Mouse (Mus musculus) heart, postnatal 0 days (tissue): Measurements from ENCODE around the gene Sdf4. TPM values are rescaled to one million over a fixed set of nuclear protein-coding genes. Genes with fewer than 3 reads are reported as not detected.

Experiments used
- ATAC-seq: fragments of 200-750 bp; cut with Nextera tagmentation; 2 replicates; pipeline ENCODE4 v1.8.0; 2017; ENCODE audit warnings: low read depth, moderate number of reproducible peaks, moderate library complexity; ENCODE audit not compliant: insufficient read depth
- DNase-seq: peaks from one replicate; pipeline ENCODE4 v3.0.0-alpha.2; 2016; ENCODE audit warnings: low spot score
- H3K27ac ChIP-seq: fragments of 300-500 bp; sonication (generic); 2 replicates; pipeline ENCODE4 v1.5.1; 2014; ENCODE audit warnings: low read depth, mild to moderate bottlenecking
- H3K27me3 ChIP-seq: fragments of 300-500 bp; sonication (generic); 2 replicates; pipeline ENCODE4 v1.6.1; 2014; ENCODE audit warnings: low read length, mixed read lengths; ENCODE audit not compliant: control insufficient read depth, insufficient read depth
- H3K36me3 ChIP-seq: fragments of 300-500 bp; sonication (generic); replicated peaks from 2 replicates; pipeline ENCODE4 v1.6.1; 2014; ENCODE audit warnings: low read length, mixed read lengths; ENCODE audit not compliant: control insufficient read depth, insufficient read depth
- H3K4me1 ChIP-seq: fragments of 300-500 bp; sonication (generic); 2 replicates; pipeline ENCODE4 v1.6.1; 2014; ENCODE audit warnings: antibody characterized with exemption; ENCODE audit not compliant: control insufficient read depth, insufficient read depth
- H3K4me2 ChIP-seq: fragments of 300-500 bp; sonication (generic); 2 replicates; pipeline ENCODE4 v1.6.1; 2014; ENCODE audit warnings: low read depth, mild to moderate bottlenecking, low read length, moderate library complexity
- H3K4me3 ChIP-seq: fragments of 300-500 bp; sonication (generic); 2 replicates; pipeline ENCODE4 v1.5.1; 2014; ENCODE audit warnings: low read depth, low read length
- H3K9ac ChIP-seq: fragments of 300-500 bp; sonication (generic); replicated peaks from 2 replicates; pipeline ENCODE4 v1.6.1; 2014; ENCODE audit warnings: low read depth, low read length, mixed read lengths
- H3K9me3 ChIP-seq: fragments of 300-500 bp; sonication (generic); replicated peaks from 2 replicates; pipeline ENCODE4 v1.6.1; 2016; ENCODE audit warnings: low read length; ENCODE audit not compliant: control insufficient read depth
- CTCF ChIP-seq: IDR thresholded peaks from 2 replicates; pipeline ENCODE4 v1.5.1; 2016; ENCODE audit warnings: antibody characterized with exemption, control low read depth, low read depth
- EP300 ChIP-seq: IDR thresholded peaks from 2 replicates; pipeline ENCODE4 v1.6.1; 2016; ENCODE audit warnings: antibody characterized with exemption, low read depth
- WGBS: fragments of 180-500 bp; shearing (Covaris S2); extraction: QIAGEN DNeasy Blood & Tissue Kit; methylation state at CpG from one replicate; pipeline ENCODE4 v1.1.7; 2014; 5-methylcytosine and 5-hydroxymethylcytosine counted together
- polyA plus RNA-seq: library from polyadenylated mRNA; unstranded; fragments of >200 nt; fragmentation: Nextera tagmentation; extraction: Ambion mirVana; gene quantifications from 2 replicates; pipeline ENCODE4 v1.2.1, GENCODE M21; 2015
- total RNA-seq: library from RNA; depleted of rRNA; stranded (reverse); fragments of >200 nt; gene quantifications from 2 replicates; pipeline ENCODE4 v1.2.3, GENCODE M21; 2014; ENCODE audit warnings: low replicate concordance

Gene Sdf4
- total and polyA plus RNA-seq, 2 experiments from 2014 or later = 105 to 114 TPM

GRCm38 (mm10) chr4:155955491-155955890, 37.2 kb upstream of the Sdf4 start:
- H3K4me1 ChIP-seq = no peaks in the 10 kb centered on the region
- no peak overlapping the region for H3K4me3 ChIP-seq
- no peaks in the 10 kb centered on the region for H3K27me3 ChIP-seq
- no peak overlapping the region for H3K27ac ChIP-seq
- ATAC-seq (no peak), DNase-seq (no peak)
- peaks cover 77% of the 10 kb centered on the region for H3K36me3 ChIP-seq
- no peak overlapping the region for H3K9ac ChIP-seq
- H3K4me2 ChIP-seq = no peak overlapping the region
- H3K9me3 ChIP-seq = no peaks in the 10 kb centered on the region
- WGBS = 87% methylated on average over 6 of the region's 6 CpGs
- TF ChIP-seq CTCF (no peak), EP300 (no peak)

DNA sequence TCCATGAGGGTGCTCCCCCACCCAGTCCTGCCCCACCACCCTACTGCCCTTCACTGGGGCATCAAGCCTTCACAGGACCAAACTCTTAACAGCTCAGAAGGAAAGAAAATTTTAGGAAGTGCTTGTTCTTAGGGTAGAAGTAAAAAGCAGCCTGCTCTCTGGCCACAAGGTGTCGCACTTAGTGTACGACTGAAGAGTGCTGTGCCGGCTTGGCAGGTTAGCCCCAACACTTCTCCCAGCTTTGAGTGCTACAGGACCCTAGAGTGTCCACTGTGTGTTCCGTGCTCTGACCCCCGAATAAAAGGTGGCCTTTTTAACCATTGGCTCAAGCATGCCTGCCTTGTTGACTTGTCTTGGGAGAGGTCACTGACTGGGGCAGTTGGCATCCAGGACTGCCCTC, 33.4 kb upstream of the Sdf4 start:
- TF ChIP-seq CTCF (peak; percentile 78), EP300 (no peak)
- Histone ChIP-seq H3K36me3 (peaks cover 41% of the 10 kb centered on the region), H3K4me1 (0 out of 2 replicates have a peak, but pooled peaks cover 5% of the 10 kb centered on the region), H3K4me2 (no peak overlapping the region), H3K9me3 (no peaks in the 10 kb centered on the region), H3K4me3 (no peak overlapping the region), H3K27ac (no peak overlapping the region), H3K9ac (no peak overlapping the region), H3K27me3 (no peaks in the 10 kb centered on the region)
- 5% methylated on average over 5 of the region's 5 CpGs for WGBS
- DNase-seq (peak; percentile 83), ATAC-seq (peak; percentile 68; the same call in 1 of the 2 replicates)

DNA sequence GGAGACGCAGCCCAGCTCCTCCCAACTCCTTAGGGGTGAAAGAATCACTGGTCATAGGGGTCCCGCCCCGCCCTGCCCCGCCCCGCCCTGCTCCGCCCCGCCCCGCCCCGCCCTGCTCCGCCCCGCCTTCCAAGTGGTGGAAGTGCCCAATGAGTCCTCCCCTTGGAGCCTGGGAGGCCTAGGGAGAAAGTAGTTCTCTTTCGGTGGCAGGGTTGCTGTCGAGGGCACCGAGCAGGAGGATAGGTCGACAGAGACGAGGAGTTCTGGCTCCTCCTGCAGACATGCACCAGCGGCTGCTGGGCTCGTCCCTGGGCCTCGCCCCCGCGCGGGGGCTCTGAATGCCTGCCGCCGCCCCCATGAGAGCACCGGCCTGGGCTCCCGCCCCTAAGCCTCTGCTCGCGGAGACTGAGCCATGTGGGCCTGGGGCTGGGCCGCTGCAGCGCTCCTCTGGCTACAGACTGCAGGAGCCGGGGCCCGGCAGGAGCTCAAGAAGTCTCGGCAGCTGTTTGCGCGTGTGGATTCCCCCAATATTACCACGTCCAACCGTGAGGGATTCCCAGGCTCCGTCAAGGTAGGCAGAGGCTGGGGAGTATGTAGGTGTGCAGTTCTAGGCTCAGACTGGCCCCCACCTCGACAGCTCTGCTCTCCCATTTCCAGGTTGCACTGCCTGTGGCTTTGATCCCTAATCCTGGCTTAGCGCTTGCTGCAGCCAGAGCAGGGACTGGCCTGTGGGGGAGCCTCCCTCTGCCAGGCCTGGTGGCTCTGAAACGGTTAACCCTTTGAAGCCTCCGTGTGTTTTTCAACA, 30.3 kb upstream of the Sdf4 start, which contains the start of gene C1qtnf12:
TSS of gene C1qtnf12 (plus strand) at position 152 of the 805 bp plus-strand sequence.
- ATAC-seq (peak; percentile 80), DNase-seq (peak; percentile 30)
- TF ChIP-seq EP300 (no peak), CTCF (no peak)
- no peaks in the 10 kb centered on the region for H3K27me3 ChIP-seq
- H3K4me2 ChIP-seq = peak within 1 kb of the TSS; percentile 87
- H3K9me3 ChIP-seq = no peaks in the 10 kb centered on the region
- H3K27ac ChIP-seq = no peak within 1 kb of the TSS
- peaks cover 21% of the 10 kb centered on the region for H3K36me3 ChIP-seq
- H3K4me1 ChIP-seq = 0 out of 2 replicates have a peak, but pooled peaks cover 5% of the 10 kb centered on the region
- H3K9ac ChIP-seq = peak within 1 kb of the TSS; percentile 57
- 2% methylated on average over 37 of the region's 42 CpGs for WGBS
- H3K4me3 ChIP-seq = peak within 1 kb of the TSS; percentile 61

GRCm38 (mm10) chr4:155963106-155963505, 29.6 kb upstream of the Sdf4 start:
- 0 out of 2 replicates have a peak, but pooled peaks cover 5% of the 10 kb centered on the region for H3K4me1 ChIP-seq
- H3K27me3 ChIP-seq = no peaks in the 10 kb centered on the region
- H3K36me3 ChIP-seq = peaks cover 14% of the 10 kb centered on the region
- H3K4me3 ChIP-seq = peak overlapping the region; percentile 61; the same call in 1 of the 2 replicates
- no peaks in the 10 kb centered on the region for H3K9me3 ChIP-seq
- ATAC-seq (no peak), DNase-seq (no peak)
- 59% methylated on average over 7 of the region's 7 CpGs for WGBS
- TF ChIP-seq EP300 (no peak), CTCF (no peak)
- H3K9ac ChIP-seq = peak overlapping the region; percentile 57; the same call in 1 of the 2 replicates
- no peak overlapping the region for H3K27ac ChIP-seq
- H3K4me2 ChIP-seq = peak overlapping the region; percentile 87

DNA sequence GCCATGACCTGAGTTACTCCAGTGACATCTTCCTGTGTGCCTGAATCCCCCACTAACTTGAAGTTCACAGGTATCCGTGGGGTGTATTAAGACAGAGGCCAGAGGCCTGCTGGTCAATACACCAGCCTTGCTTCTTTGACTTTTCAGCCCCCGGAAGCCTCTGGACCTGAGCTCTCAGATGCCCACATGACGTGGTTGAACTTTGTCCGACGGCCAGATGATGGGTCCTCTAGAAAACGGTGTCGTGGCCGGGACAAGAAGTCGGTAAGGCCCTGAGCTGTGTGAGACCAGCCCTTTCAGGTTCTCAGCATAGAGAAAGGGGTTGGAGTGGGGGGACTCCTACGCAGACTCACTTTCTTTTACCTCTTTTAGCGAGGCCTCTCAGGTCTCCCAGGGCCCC, 28.3 kb upstream of the Sdf4 start:
- no peak overlapping the region for H3K4me2 ChIP-seq
- peaks cover 7% of the 10 kb centered on the region; the same call in 1 of the 2 replicates for H3K36me3 ChIP-seq
- no peak for TF ChIP-seq EP300
- TF ChIP-seq CTCF = no peak
- H3K4me1 ChIP-seq = 0 out of 2 replicates have a peak, but pooled peaks cover 5% of the 10 kb centered on the region
- no peak overlapping the region for H3K4me3 ChIP-seq
- H3K27me3 ChIP-seq = no peaks in the 10 kb centered on the region
- ATAC-seq (no peak), DNase-seq (no peak)
- H3K9ac ChIP-seq = 0 out of 2 replicates have a peak overlapping the region, but pooled peaks have one; percentile 15
- no peaks in the 10 kb centered on the region for H3K9me3 ChIP-seq
- 87% methylated on average over 11 of the region's 11 CpGs for WGBS
- H3K27ac ChIP-seq = no peak overlapping the region
